Mouse (Mus musculus): ENCODE measurements at regions not wholly inside any gene's neighbourhood (a gene's known extent, or its start where the extent isn't known, plus 50 kb on each side); places are given as distances from the start of the nearest gene placed in this dataset.
A peak's percentile ranks its signal among the peaks of the same experiment; 100 is the strongest.

DNA sequence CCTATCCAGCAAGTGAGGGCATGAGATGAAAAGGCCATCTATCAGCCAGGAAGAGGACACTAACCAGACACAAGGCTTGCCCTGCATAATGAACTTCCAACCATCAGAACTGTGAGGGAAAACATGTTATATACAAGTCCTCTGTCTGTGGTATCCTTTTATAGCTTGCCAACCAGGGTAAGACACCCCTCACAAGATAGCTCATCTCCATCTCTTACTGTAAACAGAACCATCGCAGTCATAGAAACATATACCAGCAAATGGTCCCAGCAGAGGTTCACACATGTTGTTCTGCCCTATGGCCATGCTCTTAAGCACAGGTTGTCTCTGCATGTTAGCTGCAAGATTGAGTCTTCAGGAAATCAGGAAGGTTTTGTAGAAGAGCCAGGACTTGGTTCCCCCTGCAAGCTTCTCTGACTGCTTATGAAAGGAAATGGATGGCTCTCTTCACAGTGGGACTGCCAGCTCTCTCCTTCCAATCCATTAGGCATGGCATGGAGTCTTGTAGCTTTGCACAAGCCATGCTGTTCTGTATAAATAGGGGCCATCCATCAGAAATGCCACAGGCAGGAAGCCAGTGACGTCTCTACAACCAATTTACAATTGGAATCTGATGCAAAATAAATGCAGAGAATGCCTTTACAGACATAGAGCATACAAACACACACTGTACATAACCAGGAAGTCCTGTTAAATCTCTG is 1514.0 kb upstream of the Lrrc6 start:
- Histone ChIP-seq H3K27ac (no peak overlapping the region), H3K4me3 (no peak overlapping the region)
- no peak for TF ChIP-seq CTCF (IDR thresholded peaks at IDR 0.05)
- intact Hi-C loops (cut with DNase I) = no loop called here
- DNase-seq = no peak

DNA sequence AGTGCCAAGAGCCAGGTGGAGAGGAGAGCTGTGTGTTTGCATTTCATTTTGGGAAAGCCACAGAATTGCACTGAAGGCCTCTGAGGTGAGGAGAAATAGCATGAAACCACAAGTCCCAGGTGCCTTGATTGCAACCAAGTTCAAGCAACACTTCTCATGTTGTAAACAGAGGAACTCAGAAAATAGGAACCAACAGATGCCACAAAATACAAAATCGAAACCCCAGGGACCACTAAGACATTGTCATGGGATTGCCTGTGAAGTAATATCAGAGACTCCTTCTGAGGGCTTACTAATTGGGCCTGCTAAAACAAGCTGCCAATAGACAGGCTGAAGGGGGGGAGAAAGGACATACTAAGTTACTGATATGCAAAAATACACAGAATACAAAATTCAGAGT is 1510.5 kb upstream of the Lrrc6 start:
- no peak overlapping the region for H3K27ac ChIP-seq
- no peak for DNase-seq
- intact Hi-C loops (cut with DNase I) = no loop called here
- no peak for TF ChIP-seq CTCF (IDR thresholded peaks at IDR 0.05)
- no peak overlapping the region for H3K4me3 ChIP-seq

GRCm38 (mm10) chr15:68010189-68010588 is 1509.5 kb upstream of the Lrrc6 start:
- intact Hi-C loops (cut with DNase I) = no loop called here
- H3K27ac ChIP-seq = no peak overlapping the region
- H3K4me3 ChIP-seq = no peak overlapping the region
- no peak for TF ChIP-seq CTCF (IDR thresholded peaks at IDR 0.05)
- no peak for DNase-seq

DNA sequence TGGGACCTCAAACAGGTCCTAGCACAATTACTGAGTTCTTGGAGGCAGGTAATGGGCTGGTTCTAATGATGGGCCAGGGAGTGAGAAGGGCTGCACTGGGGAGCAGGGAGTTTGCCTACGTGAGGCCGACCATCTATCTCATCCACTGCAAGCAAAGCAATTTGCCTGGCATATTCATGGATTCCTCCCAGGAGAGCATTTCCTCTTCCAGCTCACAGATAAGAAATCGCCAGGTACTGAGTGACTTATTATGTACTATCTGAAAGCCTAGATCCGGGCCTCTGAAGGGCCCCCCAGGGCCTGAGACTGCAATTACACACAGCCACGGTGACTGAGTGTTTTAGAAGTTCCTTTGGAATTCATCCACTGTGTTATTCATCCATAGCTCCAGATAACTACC is 1504.1 kb upstream of the Lrrc6 start:
- DNase-seq = no peak
- Histone ChIP-seq H3K27ac (no peak overlapping the region), H3K4me3 (no peak overlapping the region)
- TF ChIP-seq CTCF (IDR thresholded peaks at IDR 0.05) = no peak
- intact Hi-C loops (cut with DNase I) = no loop called here

DNA sequence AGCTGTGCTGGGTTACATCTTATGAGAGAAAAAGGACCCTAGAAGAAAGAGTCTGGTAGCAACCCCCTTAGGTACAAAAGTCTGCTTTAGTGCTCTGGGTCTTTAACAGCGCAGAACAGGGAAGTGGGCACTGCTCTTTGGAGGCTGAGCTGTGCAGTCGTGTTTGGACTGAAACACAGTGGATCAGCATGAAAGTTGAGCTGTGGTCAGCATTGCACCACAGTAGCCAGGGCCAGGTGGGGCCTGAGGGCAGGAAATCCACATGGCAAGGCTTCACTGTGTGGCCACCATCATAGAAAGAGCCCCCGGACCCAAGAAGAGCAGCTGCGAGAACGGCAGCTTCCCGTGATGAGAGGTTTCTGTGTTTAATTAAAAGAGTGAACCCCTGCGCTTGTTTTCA is 1495.8 kb upstream of the Lrrc6 start:
- H3K4me3 ChIP-seq = no peak overlapping the region
- no peak for TF ChIP-seq CTCF (IDR thresholded peaks at IDR 0.05)
- intact Hi-C loops (cut with DNase I) = no loop called here

GRCm38 (mm10) chr15:67989428-67990272 is 1488.9 kb upstream of the Lrrc6 start:
- DNase-seq = no peak
- TF ChIP-seq CTCF (IDR thresholded peaks at IDR 0.05) = no peak
- Histone ChIP-seq H3K27ac (no peak overlapping the region; the same call in 1 of the 2 replicates), H3K4me3 (no peak overlapping the region)
- intact Hi-C loops (cut with DNase I) = no loop called here

More for the DNA sequence above, 1495.8 kb upstream of the Lrrc6 start:
- peak; percentile 24 for DNase-seq
- no peak overlapping the region for H3K27ac ChIP-seq

GRCm38 (mm10) chr15:67987941-67988340 is 1487.2 kb upstream of the Lrrc6 start:
- H3K27ac ChIP-seq = no peak overlapping the region
- no peak overlapping the region for H3K4me3 ChIP-seq
- DNase-seq = no peak
- intact Hi-C loops (cut with DNase I) = no loop called here
- TF ChIP-seq CTCF (IDR thresholded peaks at IDR 0.05) = no peak

DNA sequence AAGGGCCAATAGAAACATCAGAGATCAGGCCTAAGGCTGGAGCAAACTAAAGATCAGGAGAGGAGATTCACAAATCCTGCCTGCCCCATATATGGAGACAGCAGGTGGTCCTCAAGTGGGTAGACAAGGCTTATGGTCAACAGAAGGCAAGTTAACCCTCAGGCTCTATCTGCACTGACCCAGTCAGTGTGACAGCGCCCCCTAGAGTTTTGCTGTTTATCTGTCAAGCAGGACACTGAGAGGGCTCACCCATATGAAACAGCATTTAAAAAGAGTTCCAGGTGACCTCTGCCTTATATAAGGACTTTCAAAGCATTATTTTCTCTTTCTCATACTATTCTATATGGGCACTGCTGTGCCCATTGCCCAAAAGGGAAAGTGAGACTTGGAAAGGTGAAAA is 1482.5 kb upstream of the Lrrc6 start:
- no peak overlapping the region for H3K27ac ChIP-seq
- H3K4me3 ChIP-seq = no peak overlapping the region
- peak; percentile 24; the same call in 1 of the 2 replicates for TF ChIP-seq CTCF (IDR thresholded peaks at IDR 0.05)
- intact Hi-C loops (cut with DNase I) = no loop called here
- no peak for DNase-seq

DNA sequence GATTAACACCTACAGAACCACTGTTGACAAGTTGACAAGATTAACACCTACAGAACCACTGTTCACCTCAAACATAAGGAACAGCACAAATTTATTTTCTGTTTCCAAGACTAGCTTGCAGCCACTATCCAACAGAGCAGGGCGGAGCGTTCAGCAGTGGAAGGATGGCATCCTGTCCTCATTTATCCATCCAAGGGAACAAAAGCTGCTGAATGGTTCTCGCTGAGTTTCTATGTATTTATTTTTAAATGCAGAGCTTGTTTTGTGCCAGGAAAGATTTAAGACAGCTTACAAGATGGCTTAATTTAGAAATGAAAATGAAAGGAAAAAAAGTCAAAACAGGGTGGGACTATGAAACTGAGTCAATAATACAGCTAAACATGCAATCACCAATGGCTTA is 1481.2 kb upstream of the Lrrc6 start:
- intact Hi-C loops (cut with DNase I) = no loop called here
- Histone ChIP-seq H3K27ac (no peak overlapping the region), H3K4me3 (no peak overlapping the region)
- DNase-seq = no peak
- no peak for TF ChIP-seq CTCF (IDR thresholded peaks at IDR 0.05)

GRCm38 (mm10) chr15:67979451-67979850 is 1478.7 kb upstream of the Lrrc6 start:
- TF ChIP-seq CTCF (IDR thresholded peaks at IDR 0.05) = no peak
- no peak for DNase-seq
- H3K4me3 ChIP-seq = no peak overlapping the region
- H3K27ac ChIP-seq = no peak overlapping the region
- intact Hi-C loops (cut with DNase I) = no loop called here

DNA sequence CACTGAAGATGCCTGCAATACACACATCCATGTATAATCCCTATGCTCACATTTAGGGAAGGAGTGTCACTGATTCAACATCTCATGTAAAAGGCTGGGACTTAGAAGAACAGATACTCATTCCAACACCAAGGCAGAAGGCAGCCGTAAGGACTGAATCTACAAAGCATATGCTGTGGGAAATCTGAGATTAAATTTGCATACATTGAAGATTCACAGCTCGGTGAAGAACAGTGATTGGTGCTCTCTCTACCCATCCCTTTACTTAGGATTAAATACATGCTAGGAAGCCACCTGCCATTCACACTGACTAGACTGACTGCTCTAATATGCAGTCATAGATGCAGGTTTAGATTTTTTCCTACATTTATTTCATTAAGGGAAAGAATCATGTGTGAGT is 1476.5 kb upstream of the Lrrc6 start:
- intact Hi-C loops (cut with DNase I) = no loop called here

DNA sequence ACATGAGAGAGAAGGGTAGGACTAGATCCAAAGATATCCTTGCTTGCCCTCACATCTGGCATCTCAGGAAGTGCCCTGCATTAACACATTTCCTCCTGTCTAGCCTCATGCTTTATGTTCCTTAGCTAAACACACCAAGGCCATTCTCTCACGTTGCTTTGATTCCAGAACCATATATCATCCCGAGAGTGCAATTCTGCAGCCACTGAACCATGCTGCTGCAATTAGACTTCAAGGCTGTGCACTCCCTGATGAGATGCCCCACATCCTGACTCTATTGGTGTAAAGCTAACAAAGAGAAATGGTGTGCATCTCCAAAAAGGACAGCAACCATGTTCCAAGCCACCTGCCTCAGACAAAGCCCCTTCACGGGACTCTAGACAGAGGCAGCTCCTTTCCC is 1471.3 kb upstream of the Lrrc6 start:
- intact Hi-C loops (cut with DNase I) = no loop called here
- H3K27ac ChIP-seq = no peak overlapping the region
- no peak overlapping the region for H3K4me3 ChIP-seq

More for the DNA sequence above, 1476.5 kb upstream of the Lrrc6 start:
- DNase-seq = no peak
- no peak for TF ChIP-seq CTCF (IDR thresholded peaks at IDR 0.05)
- Histone ChIP-seq H3K4me3 (no peak overlapping the region), H3K27ac (no peak overlapping the region)

GRCm38 (mm10) chr15:67954216-67954615 is 1453.5 kb upstream of the Lrrc6 start:
- no peak for TF ChIP-seq CTCF (IDR thresholded peaks at IDR 0.05)
- Histone ChIP-seq H3K27ac (no peak overlapping the region), H3K4me3 (no peak overlapping the region)
- intact Hi-C loops (cut with DNase I) = no loop called here
- DNase-seq = no peak

More for the DNA sequence above, 1471.3 kb upstream of the Lrrc6 start:
- DNase-seq = no peak
- no peak for TF ChIP-seq CTCF (IDR thresholded peaks at IDR 0.05)
